Mouse (Mus musculus): ENCODE data around the gene Mien1. TPM values are rescaled to one million over a fixed set of nuclear protein-coding genes. Genes with fewer than 3 reads are reported as not detected.

The Mien1 gene
- polyA plus RNA-seq, 1 experiment from 2014 or later = 83.8 TPM

DNA sequence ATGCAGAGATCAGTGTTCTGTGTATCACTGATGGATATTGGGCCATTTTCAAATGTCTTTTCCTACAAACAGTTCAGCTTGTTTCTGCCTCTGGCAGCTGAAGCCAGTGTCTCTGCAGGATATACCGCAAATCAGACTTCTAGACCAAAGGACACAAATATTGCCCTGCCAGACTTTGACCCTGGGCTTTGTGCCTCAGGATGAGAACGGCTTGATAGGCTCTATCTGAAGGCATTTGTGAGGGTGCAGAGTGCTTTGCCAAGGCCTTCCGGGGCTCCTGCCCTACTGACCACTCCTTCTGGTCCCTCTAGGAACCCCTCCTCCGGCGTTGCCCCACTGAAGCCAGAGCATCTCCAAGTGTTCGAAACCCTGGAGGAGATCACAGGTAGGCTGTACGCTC, 12.2 kb downstream of the Mien1 start:
- Histone ChIP-seq H3K27ac (ENCODE audit: low read depth) (no peak overlapping the region), H3K4me1 (ENCODE audit: insufficient read depth) (no peaks in the 10 kb centered on the region), H3K9ac (replicated peaks) (no peak overlapping the region), H3K36me3 (replicated peaks; ENCODE audit: insufficient read depth, low read length) (no peaks in the 10 kb centered on the region; the same call in 1 of the 2 replicates), H3K9me3 (ENCODE audit: low read length) (no peaks in the 10 kb centered on the region), H3K27me3 (ENCODE audit: insufficient read depth, low read length) (no peaks in the 10 kb centered on the region), H3K4me2 (ENCODE audit: low read depth, low read length) (no peak overlapping the region), H3K4me3 (ENCODE audit: low read depth, low read length) (no peak overlapping the region)
- DNase-seq = no peak
- no peak for TF ChIP-seq CTCF (IDR thresholded peaks at IDR 0.05; ENCODE audit: low read depth)
- no peak for TF ChIP-seq EP300 (IDR thresholded peaks at IDR 0.05; ENCODE audit: low read depth)
- WGBS (ENCODE audit: insufficient replicate concordance) = 76% methylated on average over 7 of the region's 7 CpGs
- ATAC-seq = no peak

DNA sequence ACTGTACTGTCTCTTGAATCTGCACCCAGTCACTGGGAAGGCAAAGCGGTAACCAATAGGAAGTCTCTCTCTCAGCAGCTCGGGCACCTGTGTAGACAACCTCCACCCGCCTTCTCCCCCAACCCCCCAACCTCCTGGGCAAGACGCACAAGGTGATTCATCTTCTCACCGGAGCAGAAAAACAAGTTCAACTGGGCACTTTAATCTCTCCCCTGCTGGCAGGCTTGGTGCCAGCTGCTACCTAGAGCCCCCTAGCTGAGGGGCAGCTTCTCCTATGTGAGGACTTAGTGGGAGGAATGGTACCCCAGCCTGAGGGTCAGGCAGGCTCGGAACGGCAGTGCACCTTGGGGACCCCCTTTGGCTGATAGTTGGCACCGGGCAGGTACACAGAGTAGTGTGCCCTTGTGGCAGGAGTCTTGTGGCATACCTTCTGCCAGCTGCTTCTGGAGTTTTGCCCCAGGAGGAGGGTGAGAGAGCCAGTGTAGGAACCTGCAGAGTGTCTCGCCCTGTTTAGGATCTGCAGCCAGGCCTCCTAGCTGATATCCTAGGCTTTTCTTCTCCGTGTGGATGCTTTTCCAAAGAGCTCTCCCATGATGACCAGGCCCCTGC, 19.7 kb downstream of the Mien1 start:
- Histone ChIP-seq H3K4me3 (ENCODE audit: low read depth, low read length) (no peak overlapping the region), H3K9me3 (ENCODE audit: low read length) (no peaks in the 10 kb centered on the region), H3K4me1 (ENCODE audit: insufficient read depth) (no peaks in the 10 kb centered on the region; the same call in 1 of the 2 replicates), H3K36me3 (replicated peaks; ENCODE audit: insufficient read depth, low read length) (no peaks in the 10 kb centered on the region; the same call in 1 of the 2 replicates), H3K27ac (ENCODE audit: low read depth) (no peak overlapping the region), H3K4me2 (ENCODE audit: low read depth, low read length) (no peak overlapping the region), H3K27me3 (ENCODE audit: insufficient read depth, low read length) (peaks cover 6% of the 10 kb centered on the region; the same call in 1 of the 2 replicates), H3K9ac (replicated peaks) (no peak overlapping the region)
- no peak for ATAC-seq
- TF ChIP-seq CTCF (IDR thresholded peaks at IDR 0.05; ENCODE audit: low read depth) (no peak), EP300 (IDR thresholded peaks at IDR 0.05; ENCODE audit: low read depth) (no peak)
- WGBS (ENCODE audit: insufficient replicate concordance) = 75% methylated on average over 10 of the region's 10 CpGs
- no peak for DNase-seq

GRCm38 (mm10) chr11:98418273-98418672, 20.5 kb downstream of the Mien1 start:
- WGBS (ENCODE audit: insufficient replicate concordance) = 59% methylated on average over 6 of the region's 6 CpGs
- H3K4me2 ChIP-seq (ENCODE audit: low read depth, low read length) = no peak overlapping the region
- DNase-seq (no peak), ATAC-seq (no peak)
- H3K27ac ChIP-seq (ENCODE audit: low read depth) = no peak overlapping the region
- TF ChIP-seq CTCF (IDR thresholded peaks at IDR 0.05; ENCODE audit: low read depth) (no peak), EP300 (IDR thresholded peaks at IDR 0.05; ENCODE audit: low read depth) (no peak)
- no peaks in the 10 kb centered on the region for H3K9me3 ChIP-seq (ENCODE audit: low read length)
- H3K36me3 ChIP-seq (replicated peaks; ENCODE audit: insufficient read depth, low read length) = no peaks in the 10 kb centered on the region; the same call in 1 of the 2 replicates
- H3K4me1 ChIP-seq (ENCODE audit: insufficient read depth) = no peaks in the 10 kb centered on the region; the same call in 1 of the 2 replicates
- no peak overlapping the region for H3K9ac ChIP-seq (replicated peaks)
- peaks cover 14% of the 10 kb centered on the region for H3K27me3 ChIP-seq (ENCODE audit: insufficient read depth, low read length)
- no peak overlapping the region for H3K4me3 ChIP-seq (ENCODE audit: low read depth, low read length)

- TF ChIP-seq EP300 (IDR thresholded peaks at IDR 0.05; ENCODE audit: low read depth) (no peak), CTCF (IDR thresholded peaks at IDR 0.05; ENCODE audit: low read depth) (no peak)
- Histone ChIP-seq H3K27me3 (ENCODE audit: insufficient read depth, low read length) (peaks cover 26% of the 10 kb centered on the region), H3K4me2 (ENCODE audit: low read depth, low read length) (no peak overlapping the region), H3K4me3 (ENCODE audit: low read depth, low read length) (no peak overlapping the region), H3K27ac (ENCODE audit: low read depth) (no peak overlapping the region), H3K9ac (replicated peaks) (no peak overlapping the region), H3K9me3 (ENCODE audit: low read length) (no peaks in the 10 kb centered on the region), H3K4me1 (ENCODE audit: insufficient read depth) (no peaks in the 10 kb centered on the region; the same call in none of the 2 replicates), H3K36me3 (replicated peaks; ENCODE audit: insufficient read depth, low read length) (no peaks in the 10 kb centered on the region)
- DNase-seq = no peak
- 73% methylated on average over 1 of the region's 1 CpGs for WGBS (ENCODE audit: insufficient replicate concordance)
- no peak for ATAC-seq
Observed at GRCm38 (mm10) chr11:98417074-98417473, 21.7 kb downstream of the Mien1 start.

DNA sequence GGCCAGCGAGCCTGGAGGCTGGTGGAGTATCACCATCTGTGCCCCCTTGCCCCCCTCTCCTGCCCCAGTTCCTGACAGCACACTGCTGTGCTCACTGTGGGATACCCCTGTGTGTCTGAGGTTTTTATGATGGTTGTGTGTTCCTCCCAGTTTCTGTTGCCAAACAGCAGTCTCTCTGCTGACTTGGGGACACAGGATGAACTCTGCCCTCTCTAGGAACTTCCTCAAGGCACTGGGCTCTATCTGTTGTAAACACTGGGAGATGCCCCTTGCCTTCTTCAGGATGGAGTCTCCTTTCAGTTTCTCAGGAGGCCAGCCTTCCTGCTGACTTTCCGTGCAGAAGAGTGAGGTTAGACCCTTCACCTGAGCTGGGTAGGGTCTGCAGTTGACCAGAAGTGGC, 24.6 kb downstream of the Mien1 start:
- Histone ChIP-seq H3K9ac (replicated peaks) (no peak overlapping the region), H3K36me3 (replicated peaks; ENCODE audit: insufficient read depth, low read length) (no peaks in the 10 kb centered on the region), H3K4me2 (ENCODE audit: low read depth, low read length) (peak overlapping the region; percentile 75; the same call in 1 of the 2 replicates), H3K4me3 (ENCODE audit: low read depth, low read length) (no peak overlapping the region), H3K9me3 (ENCODE audit: low read length) (no peaks in the 10 kb centered on the region), H3K27me3 (ENCODE audit: insufficient read depth, low read length) (peaks cover 39% of the 10 kb centered on the region), H3K4me1 (ENCODE audit: insufficient read depth) (no peaks in the 10 kb centered on the region; the same call in none of the 2 replicates), H3K27ac (ENCODE audit: low read depth) (no peak overlapping the region)
- no peak for TF ChIP-seq EP300 (IDR thresholded peaks at IDR 0.05; ENCODE audit: low read depth)
- no peak for TF ChIP-seq CTCF (IDR thresholded peaks at IDR 0.05; ENCODE audit: low read depth)
- WGBS (ENCODE audit: insufficient replicate concordance) = 32% methylated on average over 2 of the region's 2 CpGs
- DNase-seq = no peak
- ATAC-seq = no peak

GRCm38 (mm10) chr11:98413731-98414130, 25.1 kb downstream of the Mien1 start:
- Histone ChIP-seq H3K4me3 (ENCODE audit: low read depth, low read length) (no peak overlapping the region), H3K9ac (replicated peaks) (no peak overlapping the region), H3K27ac (ENCODE audit: low read depth) (no peak overlapping the region), H3K36me3 (replicated peaks; ENCODE audit: insufficient read depth, low read length) (no peaks in the 10 kb centered on the region), H3K9me3 (ENCODE audit: low read length) (no peaks in the 10 kb centered on the region), H3K4me2 (ENCODE audit: low read depth, low read length) (peak overlapping the region; percentile 75), H3K27me3 (ENCODE audit: insufficient read depth, low read length) (peaks cover 39% of the 10 kb centered on the region), H3K4me1 (ENCODE audit: insufficient read depth) (no peaks in the 10 kb centered on the region; the same call in none of the 2 replicates)
- ATAC-seq (no peak), DNase-seq (no peak)
- TF ChIP-seq EP300 (IDR thresholded peaks at IDR 0.05; ENCODE audit: low read depth) = no peak
- WGBS (ENCODE audit: insufficient replicate concordance) = 25% methylated on average over 7 of the region's 7 CpGs

Data from liver, postnatal 0 days (tissue).